Mouse (Mus musculus) ES-Bruce4 (cell line): ENCODE results near the gene Zfp874b. TPM values are rescaled to one million over a fixed set of nuclear protein-coding genes. Genes with fewer than 3 reads are reported as not detected.
"Not testable (repeated sequence)": the region's sequence is repeated elsewhere in the genome, so short reads cannot be mapped to it uniquely, and the experiment has no call there.

Source experiments
- H3K27ac ChIP-seq: 2 replicates; pipeline ENCODE4 v1.5.1; 2012; ENCODE audit warnings: low read length, inconsistent platforms; ENCODE audit not compliant: insufficient read depth
- H3K27me3 ChIP-seq: 2 replicates; pipeline ENCODE4 v1.6.1; 2012; ENCODE audit warnings: mild to moderate bottlenecking, low read length, inconsistent platforms; ENCODE audit not compliant: control insufficient read depth, poor library complexity, insufficient read depth, severe bottlenecking
- H3K36me3 ChIP-seq: 2 replicates; pipeline ENCODE4 v1.6.1; 2012; ENCODE audit warnings: inconsistent platforms, mild to moderate bottlenecking, low read length, moderate library complexity; ENCODE audit not compliant: control insufficient read depth, poor library complexity, insufficient read depth, severe bottlenecking
- H3K4me1 ChIP-seq: one replicate; pipeline ENCODE4 v1.8.1; 2011; ENCODE audit warnings: low read length; ENCODE audit not compliant: control insufficient read depth, insufficient read depth
- H3K4me3 ChIP-seq: 2 replicates; pipeline ENCODE4 v1.5.1; 2011; ENCODE audit warnings: low read depth, mild to moderate bottlenecking, low read length
- H3K9ac ChIP-seq: 2 replicates; pipeline ENCODE4 v1.6.1; 2012; ENCODE audit warnings: low read depth, mild to moderate bottlenecking, inconsistent platforms; ENCODE audit not compliant: poor library complexity, severe bottlenecking
- H3K9me3 ChIP-seq: replicated peaks from 2 replicates; pipeline ENCODE4 v1.6.1; 2012; ENCODE audit warnings: mild to moderate bottlenecking, low read length, inconsistent platforms; ENCODE audit not compliant: control insufficient read depth, poor library complexity, insufficient read depth, severe bottlenecking
- CTCF ChIP-seq: IDR thresholded peaks from one replicate; pipeline ENCODE4 v1.8.1; 2011; ENCODE audit warnings: low read depth, low read length
- EP300 ChIP-seq: IDR thresholded peaks from 2 replicates; pipeline ENCODE4 v1.6.1; 2011; ENCODE audit warnings: low read depth, low read length; ENCODE audit not compliant: insufficient read depth
- POLR2A ChIP-seq: IDR thresholded peaks from one replicate; pipeline ENCODE4 v1.8.1; 2011; ENCODE audit warnings: low read length; ENCODE audit not compliant: insufficient read depth
- polyA plus RNA-seq: library from polyadenylated mRNA; stranded (reverse); fragments of >200 nt; gene quantifications from 2 replicates; pipeline ENCODE4 v1.2.4, GENCODE M21; 2011; ENCODE audit warnings: low read depth; ENCODE audit not compliant: missing spikeins, insufficient read depth, insufficient read length

Gene Zfp874b
- polyA plus RNA-seq, 1 experiment, result 19.3 TPM

DNA sequence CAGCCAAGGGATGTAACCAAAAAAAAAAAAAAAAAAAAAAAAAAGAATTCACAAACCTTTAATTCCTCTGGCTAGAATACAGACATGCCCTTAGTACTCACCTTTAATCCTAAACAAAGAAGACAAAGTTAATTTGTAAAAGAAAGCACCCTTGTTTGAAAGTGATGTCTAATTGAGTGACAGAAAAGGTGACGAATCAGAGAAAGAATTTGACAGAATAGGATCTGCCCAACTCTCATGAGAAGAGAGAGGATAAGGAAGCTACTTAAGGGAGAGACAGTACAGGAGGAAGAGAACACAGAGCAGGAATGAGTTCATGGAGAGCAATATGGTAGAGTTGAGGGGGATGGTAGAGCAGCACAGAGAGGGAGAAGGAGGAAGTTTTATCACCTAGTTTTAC is 11.6 kb upstream of the Zfp874b start:
- Histone ChIP-seq H3K36me3 (peaks cover 14% of the 10 kb centered on the region), H3K27ac (peak overlapping the region; percentile 33; the same call in 1 of the 2 replicates), H3K9ac (no peak overlapping the region), H3K4me3 (no peak overlapping the region), H3K4me1 (no peaks in the 10 kb centered on the region), H3K9me3 (peaks cover 3% of the 10 kb centered on the region; the same call in 1 of the 2 replicates), H3K27me3 (no peaks in the 10 kb centered on the region)
- TF ChIP-seq EP300 (no peak), POLR2A (no peak), CTCF (no peak)

DNA sequence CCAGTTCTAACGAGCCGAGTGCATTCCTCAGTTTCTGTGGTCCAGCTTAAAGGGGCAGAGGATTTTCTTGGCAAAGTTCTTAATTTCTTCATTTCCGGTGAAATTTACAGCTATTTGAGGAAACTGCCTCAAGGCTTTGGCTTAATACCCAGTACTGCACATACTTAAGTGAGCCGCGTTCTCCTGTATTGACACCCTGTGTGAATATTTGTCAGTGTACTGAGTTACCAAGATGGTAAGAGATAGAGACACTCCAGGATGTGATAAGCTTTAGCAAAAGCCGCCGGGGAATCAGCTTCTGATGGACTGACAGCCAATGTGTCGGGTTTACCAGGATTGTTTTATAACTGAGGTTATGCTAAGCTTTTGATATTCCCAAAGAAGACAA is 360 bp upstream of the Zfp874b start:
- Histone ChIP-seq H3K36me3 (no peaks in the 10 kb centered on the region; the same call in 1 of the 2 replicates), H3K9ac (0 out of 2 replicates have a peak overlapping the region, but pooled peaks have one; percentile 23), H3K27me3 (no peaks in the 10 kb centered on the region), H3K9me3 (no peaks in the 10 kb centered on the region), H3K4me3 (peak overlapping the region; percentile 79), H3K4me1 (no peaks in the 10 kb centered on the region), H3K27ac (no peak overlapping the region)
- TF ChIP-seq POLR2A, result no peak
- TF ChIP-seq CTCF, result no peak
- no peak for TF ChIP-seq EP300

DNA sequence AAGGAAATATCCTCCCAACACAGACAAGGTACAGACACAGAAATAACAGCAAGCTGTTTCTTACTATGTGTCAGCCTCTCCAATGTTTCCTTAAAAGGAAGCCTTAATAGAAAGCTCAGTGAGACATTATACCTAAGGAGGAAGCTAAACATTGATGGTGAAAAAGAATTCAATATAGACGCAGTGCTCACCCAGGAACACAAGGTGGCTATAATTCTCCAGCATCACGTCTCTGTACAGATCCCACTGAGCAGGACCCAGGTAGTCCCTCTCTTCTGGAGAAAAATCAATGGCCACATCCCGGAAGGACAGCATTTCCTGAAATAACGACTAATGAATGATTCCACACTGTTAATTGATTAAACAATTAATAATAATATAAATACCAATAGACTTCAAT is 2.5 kb downstream of the Zfp874b start:
- Histone ChIP-seq H3K36me3 (no peaks in the 10 kb centered on the region; the same call in 1 of the 2 replicates), H3K9me3 (no peaks in the 10 kb centered on the region), H3K4me3 (no peak overlapping the region), H3K4me1 (no peaks in the 10 kb centered on the region), H3K9ac (no peak overlapping the region), H3K27ac (no peak overlapping the region), H3K27me3 (no peaks in the 10 kb centered on the region)
- TF ChIP-seq EP300 (no peak), POLR2A (no peak), CTCF (no peak)

DNA sequence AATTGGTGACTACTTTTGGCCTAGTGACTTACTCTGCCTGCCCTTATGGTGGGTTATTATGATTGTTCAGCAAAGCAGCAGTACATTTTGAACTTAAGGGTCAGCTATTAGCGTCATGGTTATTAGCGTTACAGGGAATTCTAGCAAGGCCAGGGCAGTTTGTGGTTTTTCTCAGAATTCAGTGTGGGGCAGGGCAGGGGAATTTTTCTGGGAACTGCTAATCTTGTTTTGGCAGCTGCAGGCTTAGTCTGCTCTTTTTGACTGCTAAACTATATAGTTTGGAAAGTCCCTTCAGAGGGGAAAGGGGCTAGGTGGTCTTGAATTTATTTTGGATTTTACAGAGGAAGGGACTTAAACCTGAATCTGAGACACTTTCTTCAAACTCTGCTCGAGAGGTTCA is 14.8 kb downstream of the Zfp874b start:
- Histone ChIP-seq H3K9ac (no peak overlapping the region), H3K36me3 (peaks cover 4% of the 10 kb centered on the region; the same call in 1 of the 2 replicates), H3K4me3 (no peak overlapping the region), H3K27ac (no peak overlapping the region), H3K27me3 (no peaks in the 10 kb centered on the region), H3K9me3 (0 out of 2 replicates have a peak, but pooled peaks cover 2% of the 10 kb centered on the region), H3K4me1 (no peaks in the 10 kb centered on the region)
- TF ChIP-seq EP300 (no peak), POLR2A (no peak), CTCF (no peak)

DNA sequence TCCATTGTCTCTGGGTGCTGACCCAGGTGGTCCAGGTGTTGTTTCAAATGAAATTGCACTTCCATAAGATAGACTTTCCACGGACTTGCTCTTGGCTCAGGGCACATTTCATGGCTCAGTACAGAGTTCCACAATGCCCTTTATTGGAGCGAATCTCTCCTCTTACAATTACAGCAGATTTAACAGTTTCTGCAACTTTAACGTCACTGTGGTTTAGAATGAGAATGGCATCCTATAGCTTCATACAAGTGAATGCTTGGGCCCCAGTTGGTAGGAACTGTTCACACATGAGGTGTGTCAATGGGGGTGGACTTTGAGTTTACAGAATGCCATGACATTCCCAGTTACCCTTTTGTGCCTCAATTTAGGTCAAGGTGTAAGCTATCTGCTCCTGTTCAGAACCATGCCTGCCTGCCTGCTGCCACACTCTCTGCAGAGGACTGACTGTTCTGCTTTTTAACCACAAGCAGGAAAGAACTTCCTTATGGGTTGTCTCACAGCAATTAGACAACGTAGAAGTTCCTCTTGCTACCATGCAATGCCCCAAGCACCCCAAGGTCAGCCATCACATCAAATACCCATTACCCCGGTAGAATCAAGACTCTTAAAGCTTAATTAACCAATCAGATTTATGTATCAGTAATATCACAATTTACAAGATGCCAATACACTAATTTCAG is 20.4 kb downstream of the Zfp874b start:
- not testable (repeated sequence) for H3K4me1 ChIP-seq, H3K9me3 ChIP-seq, H3K4me3 ChIP-seq, H3K27me3 ChIP-seq, H3K27ac ChIP-seq, H3K36me3 ChIP-seq, H3K9ac ChIP-seq

DNA sequence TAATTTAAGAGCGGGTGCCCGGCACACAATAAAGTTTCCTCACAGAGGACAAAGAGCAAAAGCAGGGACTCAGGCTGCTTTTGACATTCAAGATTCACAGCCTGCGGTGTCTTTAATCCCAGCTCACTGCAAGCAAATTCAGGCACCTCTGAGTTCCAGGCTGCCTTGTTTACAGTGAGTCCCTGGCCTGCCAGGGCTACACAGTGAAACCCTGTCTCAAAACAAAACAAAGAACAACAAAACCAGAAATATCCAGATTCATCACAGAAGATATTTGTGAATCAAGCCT is 32.1 kb downstream of the Zfp874b start:
- Histone ChIP-seq H3K9ac (peak overlapping the region; percentile 78), H3K4me1 (no peaks in the 10 kb centered on the region), H3K27me3 (no peaks in the 10 kb centered on the region), H3K36me3 (peaks cover 3% of the 10 kb centered on the region), H3K9me3 (no peaks in the 10 kb centered on the region), H3K27ac (peak overlapping the region; percentile 9; the same call in 1 of the 2 replicates), H3K4me3 (no peak overlapping the region)
- TF ChIP-seq POLR2A (no peak), EP300 (no peak), CTCF (no peak)
